Mouse (Mus musculus): ENCODE measurements around the gene Tmed2. TPM values are rescaled to one million over a fixed set of nuclear protein-coding genes. Genes with fewer than 3 reads are reported as not detected.
A peak's percentile ranks its signal among the peaks of the same experiment; 100 is the strongest.
"Not testable (repeated sequence)": the region's sequence is repeated elsewhere in the genome, so short reads cannot be mapped to it uniquely, and the experiment has no call there.

Tmed2 gene
- total and polyA plus RNA-seq, 2 experiments: 124 to 414 TPM

DNA sequence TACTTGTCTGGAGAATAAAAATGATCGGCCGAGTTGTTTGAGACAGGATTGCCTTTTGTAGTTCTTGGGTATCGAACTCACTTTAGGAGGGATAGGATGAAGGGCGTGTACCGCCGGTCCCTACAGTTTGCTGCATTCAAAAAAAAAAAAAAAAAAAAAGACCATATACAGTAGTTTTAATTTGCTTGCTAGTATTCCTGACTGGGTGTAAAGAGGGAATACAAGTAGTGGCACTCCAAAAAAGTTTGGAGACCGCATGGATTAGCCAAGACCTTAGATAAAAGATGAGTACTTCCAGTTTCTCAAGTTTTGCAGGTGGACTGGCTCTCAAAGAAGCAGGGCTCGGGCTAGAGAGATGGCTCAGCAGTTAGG is 1.1 kb downstream of the Tmed2 start:
- H3K27me3 ChIP-seq (ENCODE audit: control insufficient read depth, insufficient read depth, low read length): no peaks in the 10 kb centered on the region
- H3K79me2 ChIP-seq (ENCODE audit: control insufficient read depth, insufficient read depth, low read length): peaks cover 21% of the 10 kb centered on the region; the same call in 1 of the 2 replicates
- H3K4me1 ChIP-seq (ENCODE audit: control insufficient read depth, insufficient read depth, low read length): peaks cover 5% of the 10 kb centered on the region
- TF ChIP-seq CTCF (IDR thresholded peaks at IDR 0.05; ENCODE audit: low read depth, low read length): no peak
- TF ChIP-seq POLR2A (IDR thresholded peaks at IDR 0.05; ENCODE audit: extremely low read depth, insufficient read depth, low read length): no peak
- peak overlapping the region; percentile 7; the same call in 1 of the 2 replicates for H3K9ac ChIP-seq (ENCODE audit: low read depth, low read length)
- 3% methylated on average over 8 of the region's 8 CpGs for WGBS
- H3K36me3 ChIP-seq (ENCODE audit: control insufficient read depth, insufficient read depth, low read length): peaks cover 32% of the 10 kb centered on the region
- peak overlapping the region; percentile 86; the same call in 1 of the 2 replicates for H3K4me3 ChIP-seq (ENCODE audit: insufficient read depth, low read depth, low read length)
- H3K27ac ChIP-seq (replicated peaks; ENCODE audit: insufficient read depth, low read depth, low read length): no peak overlapping the region
- no peak for DNase-seq (ENCODE audit: extremely low read depth, low read depth, low spot score)

- H3K4me3 ChIP-seq (ENCODE audit: insufficient read depth, low read depth, low read length); H3K9ac ChIP-seq (ENCODE audit: low read depth, low read length); H3K4me1 ChIP-seq (ENCODE audit: control insufficient read depth, insufficient read depth, low read length); DNase-seq (ENCODE audit: extremely low read depth, low read depth, low spot score); H3K27me3 ChIP-seq (ENCODE audit: control insufficient read depth, insufficient read depth, low read length); H3K79me2 ChIP-seq (ENCODE audit: control insufficient read depth, insufficient read depth, low read length); H3K27ac ChIP-seq (replicated peaks; ENCODE audit: insufficient read depth, low read depth, low read length): not testable (repeated sequence)
- H3K36me3 ChIP-seq (ENCODE audit: control insufficient read depth, insufficient read depth, low read length): peaks cover 28% of the 10 kb centered on the region
- 86% methylated on average over 4 of the region's 4 CpGs for WGBS
Observed at GRCm38 (mm10) chr5:124550737-124551136, 10.2 kb downstream of the Tmed2 start.

- H3K79me2 ChIP-seq (ENCODE audit: control insufficient read depth, insufficient read depth, low read length); H3K4me3 ChIP-seq (ENCODE audit: insufficient read depth, low read depth, low read length); H3K27me3 ChIP-seq (ENCODE audit: control insufficient read depth, insufficient read depth, low read length); H3K4me1 ChIP-seq (ENCODE audit: control insufficient read depth, insufficient read depth, low read length); H3K27ac ChIP-seq (replicated peaks; ENCODE audit: insufficient read depth, low read depth, low read length); DNase-seq (ENCODE audit: extremely low read depth, low read depth, low spot score): not testable (repeated sequence)
- peaks cover 24% of the 10 kb centered on the region for H3K36me3 ChIP-seq (ENCODE audit: control insufficient read depth, insufficient read depth, low read length)
- WGBS: 30% methylated on average over 5 of the region's 5 CpGs
- H3K9ac ChIP-seq (ENCODE audit: low read depth, low read length): 0 out of 2 replicates have a peak overlapping the region, but pooled peaks have one; percentile 22
Observed at GRCm38 (mm10) chr5:124551349-124552093, 11.0 kb downstream of the Tmed2 start.

GRCm38 (mm10) chr5:124552094-124552472 is 11.6 kb downstream of the Tmed2 start:
- peak overlapping the region; percentile 77 for H3K4me3 ChIP-seq (ENCODE audit: insufficient read depth, low read depth, low read length)
- H3K9ac ChIP-seq (ENCODE audit: low read depth, low read length): peak overlapping the region; percentile 22; the same call in 1 of the 2 replicates
- 2% methylated on average over 9 of the region's 9 CpGs for WGBS
- peak; percentile 33 for DNase-seq (ENCODE audit: extremely low read depth, low read depth, low spot score)
- H3K27ac ChIP-seq (replicated peaks; ENCODE audit: insufficient read depth, low read depth, low read length): no peak overlapping the region
- no peaks in the 10 kb centered on the region for H3K27me3 ChIP-seq (ENCODE audit: control insufficient read depth, insufficient read depth, low read length)
- H3K4me1 ChIP-seq (ENCODE audit: control insufficient read depth, insufficient read depth, low read length): peaks cover 4% of the 10 kb centered on the region; the same call in 1 of the 2 replicates
- TF ChIP-seq CTCF (IDR thresholded peaks at IDR 0.05; ENCODE audit: low read depth, low read length) (no peak), POLR2A (IDR thresholded peaks at IDR 0.05; ENCODE audit: extremely low read depth, insufficient read depth, low read length) (no peak)
- no peaks in the 10 kb centered on the region for H3K79me2 ChIP-seq (ENCODE audit: control insufficient read depth, insufficient read depth, low read length)
- peaks cover 20% of the 10 kb centered on the region for H3K36me3 ChIP-seq (ENCODE audit: control insufficient read depth, insufficient read depth, low read length)

GRCm38 (mm10) chr5:124552558-124553307 is 12.2 kb downstream of the Tmed2 start, which contains the start of gene Ddx55:
Ddx55 (plus strand) TSS chr5:124552864.
- Histone ChIP-seq H3K4me1 (ENCODE audit: control insufficient read depth, insufficient read depth, low read length) (peaks cover 4% of the 10 kb centered on the region; the same call in 1 of the 2 replicates), H3K27me3 (ENCODE audit: control insufficient read depth, insufficient read depth, low read length) (no peaks in the 10 kb centered on the region), H3K4me3 (ENCODE audit: insufficient read depth, low read depth, low read length) (peak within 1 kb of the TSS; percentile 77), H3K79me2 (ENCODE audit: control insufficient read depth, insufficient read depth, low read length) (no peaks in the 10 kb centered on the region), H3K9ac (ENCODE audit: low read depth, low read length) (peak within 1 kb of the TSS; percentile 87), H3K36me3 (ENCODE audit: control insufficient read depth, insufficient read depth, low read length) (peaks cover 15% of the 10 kb centered on the region), H3K27ac (replicated peaks; ENCODE audit: insufficient read depth, low read depth, low read length) (peak within 1 kb of the TSS; percentile 51)
- under 1% methylated on average over 66 of the region's 66 CpGs for WGBS
- DNase-seq (ENCODE audit: extremely low read depth, low read depth, low spot score): peak; percentile 83
- TF ChIP-seq POLR2A (IDR thresholded peaks at IDR 0.05; ENCODE audit: extremely low read depth, insufficient read depth, low read length) (peak; percentile 58; the same call in 1 of the 2 replicates), CTCF (IDR thresholded peaks at IDR 0.05; ENCODE audit: low read depth, low read length) (no peak)

DNA sequence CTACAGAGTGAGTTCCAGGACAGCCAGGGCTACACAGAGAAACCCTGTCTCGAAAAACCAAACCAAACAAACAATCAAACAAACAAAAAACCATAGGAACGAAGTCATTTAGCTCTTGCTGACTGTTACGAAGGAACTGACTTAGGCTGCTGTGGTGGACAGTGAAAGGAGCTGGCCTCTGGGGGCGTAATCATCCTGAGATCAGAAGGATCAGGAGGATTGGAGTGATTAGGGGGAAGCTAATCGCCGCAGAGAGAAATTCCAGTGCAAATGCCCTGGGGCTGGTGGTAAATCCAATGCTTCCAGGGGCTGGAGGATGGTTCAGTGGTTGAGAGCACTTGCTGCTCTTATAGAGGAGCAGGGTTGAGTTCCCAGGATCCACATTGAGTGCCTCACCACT is 13.1 kb downstream of the Tmed2 start:
- no peak overlapping the region for H3K4me3 ChIP-seq (ENCODE audit: insufficient read depth, low read depth, low read length)
- TF ChIP-seq POLR2A (IDR thresholded peaks at IDR 0.05; ENCODE audit: extremely low read depth, insufficient read depth, low read length) (no peak), CTCF (IDR thresholded peaks at IDR 0.05; ENCODE audit: low read depth, low read length) (no peak)
- no peak overlapping the region for H3K27ac ChIP-seq (replicated peaks; ENCODE audit: insufficient read depth, low read depth, low read length)
- H3K4me1 ChIP-seq (ENCODE audit: control insufficient read depth, insufficient read depth, low read length): peaks cover 4% of the 10 kb centered on the region; the same call in 1 of the 2 replicates
- H3K27me3 ChIP-seq (ENCODE audit: control insufficient read depth, insufficient read depth, low read length): no peaks in the 10 kb centered on the region
- DNase-seq (ENCODE audit: extremely low read depth, low read depth, low spot score): no peak
- H3K79me2 ChIP-seq (ENCODE audit: control insufficient read depth, insufficient read depth, low read length): no peaks in the 10 kb centered on the region
- 70% methylated on average over 6 of the region's 6 CpGs for WGBS
- peaks cover 8% of the 10 kb centered on the region for H3K36me3 ChIP-seq (ENCODE audit: control insufficient read depth, insufficient read depth, low read length)
- no peak overlapping the region for H3K9ac ChIP-seq (ENCODE audit: low read depth, low read length)

All from liver, adult 2 months (tissue).